Mouse (Mus musculus) CD8-positive naive resting alpha-beta T cell, adult 2 months (primary cell): ENCODE data around the gene Mthfs.
"Not testable (repeated sequence)": the region's sequence is repeated elsewhere in the genome, so short reads cannot be mapped to it uniquely, and the experiment has no call there.

ENCODE experiments used
- DNase-seq, 2 experiments: peaks; one replicate each; pipeline ENCODE4 v3.0.0; 2022; ENCODE audit warnings: low read depth in 2 of 2, low spot score in 2 of 2

Gene Mthfs

GRCm38 (mm10) chr9:89210353-89211064 lies at the start of gene Mthfs:
Gene Mthfs, plus strand, starts transcription at chr9:89210676.
- not testable (repeated sequence) for DNase-seq

DNA sequence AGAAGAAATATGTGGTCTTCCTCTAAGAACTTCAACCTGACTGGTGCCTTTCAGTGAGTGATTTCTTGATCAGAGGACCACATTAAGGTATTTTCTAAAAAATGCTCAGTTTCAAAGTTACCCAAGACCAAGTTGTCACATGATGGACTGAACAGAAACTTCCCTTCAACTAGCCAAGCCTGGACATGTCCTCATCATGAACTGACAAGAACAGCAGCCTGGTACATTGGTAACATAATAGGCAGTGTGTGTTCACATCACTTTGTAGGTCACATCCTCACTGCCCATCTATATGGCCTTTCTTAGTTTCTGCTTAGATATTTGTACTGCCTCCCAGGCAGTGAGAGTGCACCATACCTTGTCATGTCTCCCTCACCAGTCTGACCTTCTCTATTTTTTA lies 37.9 kb upstream of the Mthfs start:
- not testable (repeated sequence) for DNase-seq

DNA sequence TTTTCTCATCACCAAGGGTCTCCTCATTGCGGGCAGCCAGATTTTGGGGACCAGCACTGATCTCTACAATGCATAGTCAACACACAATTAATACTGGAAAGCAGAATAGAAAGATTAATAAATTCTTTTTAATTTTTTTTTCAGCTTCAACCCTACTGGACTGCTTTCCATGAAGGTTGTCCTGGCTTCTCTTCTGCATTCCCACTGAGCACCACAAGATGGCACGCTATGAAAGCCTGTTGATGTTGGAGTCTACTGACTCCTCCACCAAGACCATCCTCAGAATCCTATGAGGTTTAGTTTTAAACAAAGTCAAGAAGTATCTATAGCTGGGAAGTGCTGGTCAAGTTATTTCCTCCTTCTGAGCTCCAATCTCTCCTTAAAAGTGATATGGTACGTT lies 31.6 kb upstream of the Mthfs start:
- peak; percentile 65 to 76 for DNase-seq

DNA sequence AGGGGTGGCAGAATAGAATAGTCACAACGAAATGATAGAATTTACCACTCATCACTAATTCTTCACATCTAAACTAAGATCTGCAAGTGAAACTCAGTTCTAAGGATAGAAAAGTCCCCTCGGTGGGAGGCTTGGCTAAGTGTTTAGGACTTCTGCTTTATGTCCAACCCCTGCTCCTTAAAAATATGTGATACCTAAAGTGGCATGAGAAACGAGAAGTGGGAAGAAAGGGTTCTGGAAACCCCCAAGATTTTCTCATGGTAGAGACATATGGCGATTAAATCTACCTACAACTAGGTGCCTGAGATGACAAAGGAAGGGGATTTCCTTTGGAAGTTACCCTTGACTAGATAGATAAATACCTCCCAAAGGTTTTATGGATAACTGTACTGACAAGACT lies 31.0 kb upstream of the Mthfs start:
- DNase-seq: not testable (repeated sequence)

- DNase-seq: not testable (repeated sequence)
Measured at GRCm38 (mm10) chr9:89187006-89187405, 23.5 kb upstream of the Mthfs start.

DNA sequence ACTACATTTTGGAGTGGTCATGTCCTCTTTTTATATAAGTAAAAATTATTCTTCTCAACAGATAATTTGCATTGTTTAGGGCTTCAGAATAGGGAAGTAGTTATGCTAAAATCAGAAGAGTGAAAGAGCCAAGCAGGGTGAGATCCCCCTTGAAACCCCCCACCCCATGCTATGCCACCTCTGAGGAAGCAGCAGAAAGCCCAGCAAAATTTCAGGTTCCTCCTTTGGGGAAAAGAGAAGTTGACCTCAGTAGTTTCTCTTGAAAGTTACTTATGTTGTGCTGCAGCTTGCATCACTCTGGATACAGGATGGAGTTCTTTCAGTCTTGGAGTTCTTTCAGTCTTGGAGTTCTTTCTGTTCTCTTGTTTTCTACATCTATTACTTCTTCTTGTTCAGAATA lies 15.0 kb upstream of the Mthfs start:
- DNase-seq: not testable (repeated sequence)

- not testable (repeated sequence) for DNase-seq
Measured at GRCm38 (mm10) chr9:89197509-89197908, 13.0 kb upstream of the Mthfs start.

GRCm38 (mm10) chr9:89198349-89198748 lies 12.1 kb upstream of the Mthfs start:
- not testable (repeated sequence) for DNase-seq

GRCm38 (mm10) chr9:89198969-89199416 lies 11.5 kb upstream of the Mthfs start, which contains the start of the genes Bcl2a1b and Gm29094:
Gene Bcl2a1b, plus strand, starts transcription at chr9:89199209.
Gene Gm29094, plus strand, starts transcription at chr9:89199379.
- peak; percentile 56 to 66 for DNase-seq

GRCm38 (mm10) chr9:89202256-89202655 lies 8.2 kb upstream of the Mthfs start:
- DNase-seq: not testable (repeated sequence)

DNA sequence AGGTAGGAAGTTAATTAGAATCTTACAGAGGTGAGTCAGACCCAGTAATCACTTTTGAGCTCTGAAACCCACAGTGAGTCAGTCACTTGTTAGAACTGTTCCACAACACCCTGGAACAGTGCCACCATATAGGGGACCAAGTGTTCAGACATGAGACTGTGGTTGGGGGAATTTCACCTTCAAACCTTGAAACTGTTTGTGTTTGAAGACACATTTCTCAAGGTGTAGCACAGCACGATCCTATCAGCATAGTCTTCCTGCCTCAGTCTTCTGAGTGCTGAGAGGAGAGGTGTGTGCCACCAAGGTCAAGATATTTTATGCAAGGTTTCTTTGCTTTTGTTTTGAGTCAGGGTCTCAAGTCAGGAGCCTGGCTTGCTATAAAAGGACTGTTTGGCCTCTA lies 1.5 kb upstream of the Mthfs start:
- not testable (repeated sequence) for DNase-seq

- peak; percentile 78 to 88 for DNase-seq
Measured at GRCm38 (mm10) chr9:89211065-89211858, 786 bp downstream of the Mthfs start.

GRCm38 (mm10) chr9:89212428-89212827 lies 2.0 kb downstream of the Mthfs start:
- DNase-seq: peak; percentile 75 to 79

GRCm38 (mm10) chr9:89218174-89218573 lies 7.7 kb downstream of the Mthfs start:
- DNase-seq: not testable (repeated sequence)

DNA sequence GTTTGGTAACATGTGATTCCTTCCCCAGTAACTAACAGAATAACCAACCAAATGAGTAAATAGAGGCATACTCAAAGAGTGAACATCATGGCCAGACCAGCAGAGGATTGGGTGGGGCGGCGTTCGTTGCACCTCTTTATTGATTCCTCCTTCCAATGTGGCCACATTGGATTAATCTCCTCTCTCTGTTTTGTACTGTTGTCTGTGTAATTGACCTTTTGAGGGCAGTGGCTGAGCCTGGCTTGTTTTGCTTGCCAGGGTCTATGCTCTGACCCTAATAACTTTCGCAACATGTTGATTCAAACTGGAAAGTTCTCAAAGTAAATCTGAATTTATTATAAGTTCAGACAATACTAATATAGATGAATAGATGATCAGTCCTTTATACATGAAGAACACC lies 9.2 kb downstream of the Mthfs start:
- DNase-seq: not testable (repeated sequence)

GRCm38 (mm10) chr9:89220704-89221287 lies 10.3 kb downstream of the Mthfs start:
- not testable (repeated sequence) for DNase-seq

GRCm38 (mm10) chr9:89226071-89226470 lies 15.6 kb downstream of the Mthfs start:
- DNase-seq: no peak

- DNase-seq: no peak
Measured at GRCm38 (mm10) chr9:89228122-89228521, 17.6 kb downstream of the Mthfs start.

- DNase-seq: not testable (repeated sequence)
Measured at GRCm38 (mm10) chr9:89230897-89231497, 20.5 kb downstream of the Mthfs start.

- DNase-seq: not testable (repeated sequence)
Measured at GRCm38 (mm10) chr9:89237131-89237530, 26.7 kb downstream of the Mthfs start.

DNA sequence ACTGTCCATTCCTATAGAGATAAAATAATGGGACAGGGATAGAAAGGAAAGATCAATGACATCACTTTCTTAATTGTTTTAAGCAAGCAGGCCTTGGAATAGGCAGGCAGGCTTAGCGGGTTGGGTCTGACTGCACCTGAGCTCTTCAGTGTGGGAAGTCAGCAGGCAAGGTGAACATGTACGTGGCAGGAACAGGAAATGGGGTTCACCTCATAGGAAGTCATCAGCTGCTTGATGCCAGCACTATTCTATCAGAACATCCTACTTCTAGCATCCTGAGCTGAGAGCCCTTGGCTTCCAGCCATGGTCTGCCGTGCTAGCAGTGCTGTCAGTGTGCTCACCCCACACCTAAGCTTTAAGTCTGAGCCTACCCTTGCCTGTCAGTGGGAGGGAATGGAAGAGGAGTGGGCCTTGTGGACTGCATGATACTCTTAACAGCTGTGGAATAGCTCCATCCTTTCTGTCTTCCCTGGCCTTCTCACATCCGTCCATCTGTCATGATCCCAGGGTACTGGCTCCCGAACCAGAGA lies 28.6 kb downstream of the Mthfs start:
- DNase-seq: not testable (repeated sequence)
